Mouse (Mus musculus) layer of hippocampus, postnatal 25 days (tissue): Measurements from ENCODE around the gene Erich2. TPM values are rescaled to one million over a fixed set of nuclear protein-coding genes. Genes with fewer than 3 reads are reported as not detected.

Source experiments
- total RNA-seq, 2 experiments: library from RNA; stranded (reverse); gene quantifications; 2 replicates each; pipeline ENCODE4 v1.2.3; 2021

Erich2 gene
- total RNA-seq, 2 experiments from 2014 or later: 0.68 to 1.1 TPM

Other genes with a start within 250 kb of the Erich2 start
- under 1 TPM; 0.17 to 0.23 TPM for gene Sp5, start 33.9 kb upstream of the Erich2 start, total RNA-seq
- 100 to 1,000 TPM; 313 to 336 TPM for gene Gad1, start 44.3 kb downstream of the Erich2 start, total RNA-seq
- gene Gorasp2, start 152.8 kb downstream of the Erich2 start, total RNA-seq: 100 to 1,000 TPM; 108 to 113 TPM
- under 1 TPM; 0.42 to 0.59 TPM for gene Gm26558, start 153.3 kb downstream of the Erich2 start, total RNA-seq